Mouse (Mus musculus): ENCODE results near the gene Gm1673. TPM values are rescaled to one million over a fixed set of nuclear protein-coding genes. Genes with fewer than 3 reads are reported as not detected.

Gene Gm1673
- polyA plus RNA-seq, 1 experiment from 2014 or later, result 90.0 TPM

GRCm38 (mm10) chr5:33999466-34000090 is 16.3 kb downstream of the Gm1673 start:
- H3K36me3 ChIP-seq (ENCODE audit: insufficient read depth, low read length), result no peaks in the 10 kb centered on the region
- no peak overlapping the region for H3K27ac ChIP-seq
- H3K4me3 ChIP-seq (replicated peaks; ENCODE audit: low read depth, low read length), result no peak overlapping the region
- H3K4me2 ChIP-seq (ENCODE audit: low read length), result no peak overlapping the region
- peaks cover 17% of the 10 kb centered on the region; the same call in 1 of the 2 replicates for H3K4me1 ChIP-seq (replicated peaks; ENCODE audit: insufficient read depth, low read length)
- H3K9me3 ChIP-seq (replicated peaks; ENCODE audit: low read length), result no peaks in the 10 kb centered on the region
- DNase-seq (ENCODE audit: low spot score), result no peak
- no peak for TF ChIP-seq CTCF (IDR thresholded peaks at IDR 0.05; ENCODE audit: low read depth)
- no peak overlapping the region for H3K9ac ChIP-seq (ENCODE audit: low read depth, low read length)
- peaks cover 47% of the 10 kb centered on the region for H3K27me3 ChIP-seq (ENCODE audit: insufficient read depth, low read length)
- ATAC-seq (replicated peaks; ENCODE audit: low FRiP score, low read depth), result no peak
- 71% methylated on average over 6 of the region's 6 CpGs for WGBS

- no peaks in the 10 kb centered on the region for H3K9me3 ChIP-seq (replicated peaks; ENCODE audit: low read length)
- 95% methylated on average over 25 of the region's 25 CpGs for WGBS
- no peak for DNase-seq (ENCODE audit: low spot score)
Observed at GRCm38 (mm10) chr5:34000809-34001208, 17.6 kb downstream of the Gm1673 start.

GRCm38 (mm10) chr5:34001401-34001800 is 18.2 kb downstream of the Gm1673 start:
- peaks cover 10% of the 10 kb centered on the region; the same call in 1 of the 2 replicates for H3K4me1 ChIP-seq (replicated peaks; ENCODE audit: insufficient read depth, low read length)
- no peaks in the 10 kb centered on the region for H3K9me3 ChIP-seq (replicated peaks; ENCODE audit: low read length)
- 100% methylated on average over 1 of the region's 1 CpGs for WGBS
- H3K27me3 ChIP-seq (ENCODE audit: insufficient read depth, low read length), result peaks cover 29% of the 10 kb centered on the region
- no peak overlapping the region for H3K4me3 ChIP-seq (replicated peaks; ENCODE audit: low read depth, low read length)
- ATAC-seq (replicated peaks; ENCODE audit: low FRiP score, low read depth), result no peak
- no peak for TF ChIP-seq CTCF (IDR thresholded peaks at IDR 0.05; ENCODE audit: low read depth)
- no peaks in the 10 kb centered on the region for H3K36me3 ChIP-seq (ENCODE audit: insufficient read depth, low read length)
- H3K27ac ChIP-seq, result no peak overlapping the region
- DNase-seq (ENCODE audit: low spot score), result no peak
- no peak overlapping the region for H3K9ac ChIP-seq (ENCODE audit: low read depth, low read length)
- no peak overlapping the region for H3K4me2 ChIP-seq (ENCODE audit: low read length)

More at GRCm38 (mm10) chr5:34000809-34001208, 17.6 kb downstream of the Gm1673 start:
- ATAC-seq (replicated peaks; ENCODE audit: low FRiP score, low read depth), result no peak
- no peak for TF ChIP-seq CTCF (IDR thresholded peaks at IDR 0.05; ENCODE audit: low read depth)
- no peak overlapping the region for H3K9ac ChIP-seq (ENCODE audit: low read depth, low read length)
- H3K4me2 ChIP-seq (ENCODE audit: low read length), result no peak overlapping the region
- H3K4me3 ChIP-seq (replicated peaks; ENCODE audit: low read depth, low read length), result no peak overlapping the region
- H3K36me3 ChIP-seq (ENCODE audit: insufficient read depth, low read length), result no peaks in the 10 kb centered on the region
- H3K27ac ChIP-seq, result no peak overlapping the region
- H3K4me1 ChIP-seq (replicated peaks; ENCODE audit: insufficient read depth, low read length), result peaks cover 16% of the 10 kb centered on the region; the same call in 1 of the 2 replicates
- H3K27me3 ChIP-seq (ENCODE audit: insufficient read depth, low read length), result peaks cover 35% of the 10 kb centered on the region

GRCm38 (mm10) chr5:34002636-34003035 is 19.4 kb downstream of the Gm1673 start:
- Histone ChIP-seq H3K9ac (ENCODE audit: low read depth, low read length) (no peak overlapping the region), H3K27me3 (ENCODE audit: insufficient read depth, low read length) (peaks cover 20% of the 10 kb centered on the region), H3K4me3 (replicated peaks; ENCODE audit: low read depth, low read length) (no peak overlapping the region), H3K4me1 (replicated peaks; ENCODE audit: insufficient read depth, low read length) (no peaks in the 10 kb centered on the region), H3K4me2 (ENCODE audit: low read length) (no peak overlapping the region), H3K36me3 (ENCODE audit: insufficient read depth, low read length) (no peaks in the 10 kb centered on the region), H3K9me3 (replicated peaks; ENCODE audit: low read length) (no peaks in the 10 kb centered on the region), H3K27ac (no peak overlapping the region)
- WGBS, result 87% methylated on average over 4 of the region's 4 CpGs
- DNase-seq (ENCODE audit: low spot score) (no peak), ATAC-seq (replicated peaks; ENCODE audit: low FRiP score, low read depth) (no peak)
- no peak for TF ChIP-seq CTCF (IDR thresholded peaks at IDR 0.05; ENCODE audit: low read depth)

GRCm38 (mm10) chr5:34004618-34005017 is 21.4 kb downstream of the Gm1673 start:
- no peak overlapping the region for H3K4me3 ChIP-seq (replicated peaks; ENCODE audit: low read depth, low read length)
- no peak for DNase-seq (ENCODE audit: low spot score)
- no peaks in the 10 kb centered on the region for H3K36me3 ChIP-seq (ENCODE audit: insufficient read depth, low read length)
- H3K9ac ChIP-seq (ENCODE audit: low read depth, low read length), result no peak overlapping the region
- H3K9me3 ChIP-seq (replicated peaks; ENCODE audit: low read length), result no peaks in the 10 kb centered on the region
- WGBS, result 85% methylated on average over 5 of the region's 5 CpGs
- no peak for TF ChIP-seq CTCF (IDR thresholded peaks at IDR 0.05; ENCODE audit: low read depth)
- H3K4me1 ChIP-seq (replicated peaks; ENCODE audit: insufficient read depth, low read length), result no peaks in the 10 kb centered on the region
- no peaks in the 10 kb centered on the region for H3K27me3 ChIP-seq (ENCODE audit: insufficient read depth, low read length)
- H3K27ac ChIP-seq, result no peak overlapping the region
- no peak overlapping the region for H3K4me2 ChIP-seq (ENCODE audit: low read length)
- ATAC-seq (replicated peaks; ENCODE audit: low FRiP score, low read depth), result no peak

- Histone ChIP-seq H3K27ac (no peak overlapping the region), H3K4me1 (replicated peaks; ENCODE audit: insufficient read depth, low read length) (no peaks in the 10 kb centered on the region), H3K27me3 (ENCODE audit: insufficient read depth, low read length) (no peaks in the 10 kb centered on the region), H3K36me3 (ENCODE audit: insufficient read depth, low read length) (no peaks in the 10 kb centered on the region), H3K9ac (ENCODE audit: low read depth, low read length) (no peak overlapping the region), H3K4me2 (ENCODE audit: low read length) (no peak overlapping the region), H3K4me3 (replicated peaks; ENCODE audit: low read depth, low read length) (no peak overlapping the region), H3K9me3 (replicated peaks; ENCODE audit: low read length) (no peaks in the 10 kb centered on the region)
- no peak for TF ChIP-seq CTCF (IDR thresholded peaks at IDR 0.05; ENCODE audit: low read depth)
- DNase-seq (ENCODE audit: low spot score) (no peak), ATAC-seq (replicated peaks; ENCODE audit: low FRiP score, low read depth) (no peak)
- 86% methylated on average over 4 of the region's 4 CpGs for WGBS
Observed at GRCm38 (mm10) chr5:34006832-34007231, 23.6 kb downstream of the Gm1673 start.
